Mouse (Mus musculus) intestine, postnatal 0 days (tissue): ENCODE measurements around the gene Pid1. TPM values are rescaled to one million over a fixed set of nuclear protein-coding genes. Genes with fewer than 3 reads are reported as not detected.

Source experiments
- ATAC-seq: fragments of 200-750 bp; cut with Nextera tagmentation; 2 replicates; pipeline ENCODE4 v1.8.0; 2017; ENCODE audit warnings: mild to moderate bottlenecking, moderate TSS enrichment, moderate library complexity
- H3K27ac ChIP-seq: fragments of 300-500 bp; sonication (generic); 2 replicates; pipeline ENCODE4 v1.5.1; 2014; ENCODE audit warnings: mild to moderate bottlenecking, low read depth, low read length, moderate library complexity
- H3K27me3 ChIP-seq: fragments of 300-500 bp; sonication (generic); replicated peaks from 2 replicates; pipeline ENCODE4 v1.6.1; 2014; ENCODE audit warnings: low read length, mixed read lengths; ENCODE audit not compliant: control insufficient read depth, insufficient read depth
- H3K36me3 ChIP-seq: fragments of 300-500 bp; sonication (generic); 2 replicates; pipeline ENCODE4 v1.6.1; 2014; ENCODE audit warnings: mild to moderate bottlenecking, moderate library complexity; ENCODE audit not compliant: control insufficient read depth, insufficient read depth
- H3K4me1 ChIP-seq: fragments of 300-500 bp; sonication (generic); replicated peaks from 2 replicates; pipeline ENCODE4 v1.6.1; 2014; ENCODE audit warnings: antibody characterized with exemption, low read length, mixed read lengths; ENCODE audit not compliant: control insufficient read depth, insufficient read depth
- H3K4me2 ChIP-seq: fragments of 300-500 bp; sonication (generic); replicated peaks from 2 replicates; pipeline ENCODE4 v1.6.1; 2014; ENCODE audit warnings: low read depth, mild to moderate bottlenecking, moderate library complexity
- H3K4me3 ChIP-seq: fragments of 300-500 bp; sonication (generic); 2 replicates; pipeline ENCODE4 v1.5.1; 2014; ENCODE audit warnings: low read depth, low read length
- H3K9ac ChIP-seq: fragments of 300-500 bp; sonication (generic); 2 replicates; pipeline ENCODE4 v1.6.1; 2014; ENCODE audit warnings: mild to moderate bottlenecking, low read depth, low read length
- H3K9me3 ChIP-seq: fragments of 300-500 bp; sonication (generic); 2 replicates; pipeline ENCODE4 v1.6.1; 2016; ENCODE audit warnings: mixed run types; ENCODE audit not compliant: control insufficient read depth
- CTCF ChIP-seq: sonication (generic); IDR thresholded peaks from 2 replicates; pipeline ENCODE4 v1.5.1; 2016; ENCODE audit warnings: low read depth, mild to moderate bottlenecking, control low read depth, antibody characterized with exemption, moderate library complexity
- WGBS: fragments of 180-500 bp; shearing (Covaris S2); extraction: QIAGEN DNeasy Blood & Tissue Kit; methylation state at CpG from one replicate; pipeline ENCODE4 v1.1.7; 2014; 5-methylcytosine and 5-hydroxymethylcytosine counted together
- polyA plus RNA-seq: library from polyadenylated mRNA; unstranded; fragments of >200 nt; fragmentation: Nextera tagmentation; extraction: Ambion mirVana; gene quantifications from 2 replicates; pipeline ENCODE4 v1.2.1, GENCODE M21; 2015

Gene Pid1
- polyA plus RNA-seq, 1 experiment from 2014 or later: 35.1 TPM

DNA sequence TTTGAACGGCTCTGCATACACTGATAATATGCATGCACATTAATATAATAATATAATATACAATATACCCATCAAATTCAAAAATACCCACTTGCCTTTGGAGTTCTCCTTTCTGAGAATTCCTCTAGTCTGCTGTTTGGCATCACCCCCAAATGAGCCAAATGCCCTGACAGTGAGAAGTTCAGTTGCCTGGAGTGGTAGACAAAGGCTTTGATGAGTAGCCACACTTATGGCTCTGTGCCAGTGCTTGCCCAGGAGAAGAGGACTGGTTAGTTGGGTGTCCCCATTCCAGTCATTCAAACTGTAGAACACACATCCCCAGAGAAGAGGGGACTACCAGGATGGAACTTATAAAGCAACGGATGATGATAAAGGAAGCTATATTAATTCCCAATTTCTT is 106.3 kb downstream of the Pid1 start:
- H3K9me3 ChIP-seq: no peaks in the 10 kb centered on the region
- H3K27ac ChIP-seq: no peak overlapping the region
- no peak overlapping the region for H3K9ac ChIP-seq
- no peaks in the 10 kb centered on the region for H3K4me1 ChIP-seq
- no peak overlapping the region for H3K4me2 ChIP-seq
- WGBS: 97% methylated on average over 2 of the region's 2 CpGs
- TF ChIP-seq CTCF: no peak
- no peaks in the 10 kb centered on the region for H3K27me3 ChIP-seq
- no peak for ATAC-seq
- H3K4me3 ChIP-seq: no peak overlapping the region
- no peaks in the 10 kb centered on the region for H3K36me3 ChIP-seq

- ATAC-seq: no peak
- Histone ChIP-seq H3K4me1 (no peaks in the 10 kb centered on the region), H3K36me3 (no peaks in the 10 kb centered on the region), H3K27ac (no peak overlapping the region), H3K27me3 (no peaks in the 10 kb centered on the region), H3K9ac (no peak overlapping the region), H3K4me2 (no peak overlapping the region), H3K9me3 (no peaks in the 10 kb centered on the region), H3K4me3 (no peak overlapping the region)
- WGBS: 63% methylated on average over 5 of the region's 5 CpGs
- no peak for TF ChIP-seq CTCF
Observed at GRCm38 (mm10) chr1:84254361-84254760, 109.6 kb downstream of the Pid1 start.

GRCm38 (mm10) chr1:84253838-84254237 is 110.1 kb downstream of the Pid1 start:
- Histone ChIP-seq H3K9me3 (no peaks in the 10 kb centered on the region), H3K36me3 (no peaks in the 10 kb centered on the region), H3K4me3 (no peak overlapping the region), H3K4me1 (no peaks in the 10 kb centered on the region), H3K27me3 (no peaks in the 10 kb centered on the region), H3K4me2 (no peak overlapping the region), H3K9ac (no peak overlapping the region), H3K27ac (no peak overlapping the region)
- no peak for TF ChIP-seq CTCF
- no peak for ATAC-seq
- 29% methylated on average over 3 of the region's 3 CpGs for WGBS

GRCm38 (mm10) chr1:84251205-84251604 is 112.8 kb downstream of the Pid1 start:
- no peaks in the 10 kb centered on the region for H3K4me1 ChIP-seq
- no peaks in the 10 kb centered on the region for H3K27me3 ChIP-seq
- WGBS: 38% methylated on average over 1 of the region's 1 CpGs
- H3K9ac ChIP-seq: no peak overlapping the region
- TF ChIP-seq CTCF: no peak
- H3K4me3 ChIP-seq: no peak overlapping the region
- no peak overlapping the region for H3K4me2 ChIP-seq
- no peaks in the 10 kb centered on the region for H3K36me3 ChIP-seq
- H3K27ac ChIP-seq: no peak overlapping the region
- no peak for ATAC-seq
- H3K9me3 ChIP-seq: no peaks in the 10 kb centered on the region

- Histone ChIP-seq H3K36me3 (no peaks in the 10 kb centered on the region), H3K27me3 (no peaks in the 10 kb centered on the region), H3K4me3 (no peak overlapping the region), H3K4me1 (no peaks in the 10 kb centered on the region), H3K4me2 (no peak overlapping the region), H3K9me3 (no peaks in the 10 kb centered on the region), H3K9ac (no peak overlapping the region), H3K27ac (no peak overlapping the region)
- ATAC-seq: no peak
- WGBS: 87% methylated on average over 1 of the region's 1 CpGs
- TF ChIP-seq CTCF: no peak
Observed at GRCm38 (mm10) chr1:84250770-84251169, 113.2 kb downstream of the Pid1 start.

DNA sequence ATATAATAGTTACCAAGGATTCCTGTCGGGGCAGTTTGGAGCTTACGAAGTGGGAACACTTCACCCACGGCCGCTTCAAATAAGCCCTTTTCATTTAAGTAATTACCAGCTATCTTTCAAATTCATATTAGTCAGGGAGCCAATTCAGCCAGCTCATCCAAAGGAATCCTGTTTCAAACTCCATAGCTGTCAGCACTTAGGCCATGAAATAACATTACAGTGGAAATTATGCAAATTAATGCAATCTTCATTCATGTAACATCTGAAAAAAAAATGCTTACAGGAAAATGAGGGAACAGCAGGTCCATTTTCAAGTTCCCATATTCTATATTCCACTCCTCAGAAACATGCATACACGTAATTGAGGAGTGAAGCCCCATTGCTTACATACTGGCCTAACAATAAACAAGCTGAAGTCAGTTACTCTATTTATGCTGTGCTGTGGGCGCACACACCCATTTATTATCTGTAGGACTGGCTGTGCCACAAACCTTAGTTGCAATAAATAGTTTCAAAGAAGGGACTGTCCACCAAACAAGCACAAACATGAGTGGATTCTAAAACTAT is 114.1 kb downstream of the Pid1 start:
- no peak for TF ChIP-seq CTCF
- no peak overlapping the region for H3K4me3 ChIP-seq
- H3K9ac ChIP-seq: no peak overlapping the region
- no peaks in the 10 kb centered on the region for H3K9me3 ChIP-seq
- H3K36me3 ChIP-seq: no peaks in the 10 kb centered on the region
- ATAC-seq: no peak
- H3K27me3 ChIP-seq: no peaks in the 10 kb centered on the region
- H3K4me1 ChIP-seq: no peaks in the 10 kb centered on the region
- H3K4me2 ChIP-seq: no peak overlapping the region
- 83% methylated on average over 6 of the region's 6 CpGs for whole genome bisulfite sequencing
- no peak overlapping the region for H3K27ac ChIP-seq

DNA sequence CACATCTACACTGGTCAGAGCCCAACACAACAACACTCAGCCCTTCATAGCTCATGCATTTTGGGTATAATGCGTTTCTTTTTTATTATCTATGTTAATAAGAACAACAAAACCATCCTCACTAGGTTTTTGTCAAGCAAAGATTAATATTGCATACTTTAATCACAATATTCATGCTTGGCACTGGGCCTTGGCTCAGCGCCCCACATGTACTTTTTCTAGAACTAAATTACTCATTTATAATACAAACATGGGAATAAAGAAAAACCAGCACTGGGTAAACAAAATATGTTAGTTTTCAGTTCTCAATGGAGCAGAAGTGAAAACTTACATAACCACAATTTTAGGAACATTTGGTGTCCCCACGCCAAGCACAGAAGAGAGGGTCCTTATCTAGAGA is 116.9 kb downstream of the Pid1 start:
- H3K27me3 ChIP-seq: no peaks in the 10 kb centered on the region
- H3K4me1 ChIP-seq: no peaks in the 10 kb centered on the region
- TF ChIP-seq CTCF: no peak
- no peak for ATAC-seq
- no peaks in the 10 kb centered on the region for H3K36me3 ChIP-seq
- H3K9ac ChIP-seq: no peak overlapping the region
- H3K4me2 ChIP-seq: no peak overlapping the region
- no peak overlapping the region for H3K27ac ChIP-seq
- H3K9me3 ChIP-seq: no peaks in the 10 kb centered on the region
- WGBS: 62% methylated on average over 3 of the region's 3 CpGs
- no peak overlapping the region for H3K4me3 ChIP-seq
